Mouse (Mus musculus) liver, embryonic 16.5 days (tissue): ENCODE measurements around the gene Ifitm6. TPM values are rescaled to one million over a fixed set of nuclear protein-coding genes. Genes with fewer than 3 reads are reported as not detected.
"Not testable (repeated sequence)": the region's sequence is repeated elsewhere in the genome, so short reads cannot be mapped to it uniquely, and the experiment has no call there.

Experiments
- ATAC-seq: fragments of 200-750 bp; cut with Nextera tagmentation; 2 replicates; pipeline ENCODE4 v1.8.0; 2017; ENCODE audit warnings: low read depth, mild to moderate bottlenecking, moderate number of reproducible peaks, moderate library complexity
- H3K27ac ChIP-seq: fragments of 300-500 bp; sonication (generic); 2 replicates; pipeline ENCODE4 v1.5.1; 2014; ENCODE audit warnings: mild to moderate bottlenecking, low read length
- H3K27me3 ChIP-seq: fragments of 300-500 bp; sonication (generic); 2 replicates; pipeline ENCODE4 v1.6.1; 2014; ENCODE audit warnings: low read depth, low read length, mixed read lengths; ENCODE audit not compliant: control insufficient read depth, insufficient read depth
- H3K36me3 ChIP-seq: fragments of 300-500 bp; sonication (generic); 2 replicates; pipeline ENCODE4 v1.6.1; 2014; ENCODE audit warnings: mild to moderate bottlenecking; ENCODE audit not compliant: control insufficient read depth, insufficient read depth
- H3K4me1 ChIP-seq: fragments of 300-500 bp; sonication (generic); 2 replicates; pipeline ENCODE4 v1.6.1; 2014; ENCODE audit warnings: low read depth, low read length, mixed read lengths; ENCODE audit not compliant: control insufficient read depth
- H3K4me2 ChIP-seq: fragments of 300-500 bp; sonication (generic); 2 replicates; pipeline ENCODE4 v1.6.1; 2014; ENCODE audit warnings: low read depth, low read length, mixed read lengths
- H3K4me3 ChIP-seq: fragments of 300-500 bp; sonication (generic); 2 replicates; pipeline ENCODE4 v1.5.1; 2014; ENCODE audit warnings: low read depth, mild to moderate bottlenecking, low read length
- H3K9ac ChIP-seq: fragments of 300-500 bp; sonication (generic); 2 replicates; pipeline ENCODE4 v1.6.1; 2014; ENCODE audit warnings: low read depth, low read length
- H3K9me3 ChIP-seq: fragments of 300-500 bp; sonication (generic); replicated peaks from 2 replicates; pipeline ENCODE4 v1.6.1; 2016; ENCODE audit warnings: low read length; ENCODE audit not compliant: control insufficient read depth
- WGBS: fragments of 180-500 bp; shearing (Covaris S2); extraction: QIAGEN DNeasy Blood & Tissue Kit; methylation state at CpG from one replicate; pipeline ENCODE4 v1.1.7; 2014; ENCODE audit not compliant: insufficient replicate concordance; 5-methylcytosine and 5-hydroxymethylcytosine counted together
- polyA plus RNA-seq: library from polyadenylated mRNA; unstranded; fragments of >200 nt; fragmentation: Nextera tagmentation; extraction: Ambion mirVana; gene quantifications from 2 replicates; pipeline ENCODE4 v1.2.1, GENCODE M21; 2015

Ifitm6 gene
- polyA plus RNA-seq, 1 experiment from 2014 or later = 28.4 TPM

DNA sequence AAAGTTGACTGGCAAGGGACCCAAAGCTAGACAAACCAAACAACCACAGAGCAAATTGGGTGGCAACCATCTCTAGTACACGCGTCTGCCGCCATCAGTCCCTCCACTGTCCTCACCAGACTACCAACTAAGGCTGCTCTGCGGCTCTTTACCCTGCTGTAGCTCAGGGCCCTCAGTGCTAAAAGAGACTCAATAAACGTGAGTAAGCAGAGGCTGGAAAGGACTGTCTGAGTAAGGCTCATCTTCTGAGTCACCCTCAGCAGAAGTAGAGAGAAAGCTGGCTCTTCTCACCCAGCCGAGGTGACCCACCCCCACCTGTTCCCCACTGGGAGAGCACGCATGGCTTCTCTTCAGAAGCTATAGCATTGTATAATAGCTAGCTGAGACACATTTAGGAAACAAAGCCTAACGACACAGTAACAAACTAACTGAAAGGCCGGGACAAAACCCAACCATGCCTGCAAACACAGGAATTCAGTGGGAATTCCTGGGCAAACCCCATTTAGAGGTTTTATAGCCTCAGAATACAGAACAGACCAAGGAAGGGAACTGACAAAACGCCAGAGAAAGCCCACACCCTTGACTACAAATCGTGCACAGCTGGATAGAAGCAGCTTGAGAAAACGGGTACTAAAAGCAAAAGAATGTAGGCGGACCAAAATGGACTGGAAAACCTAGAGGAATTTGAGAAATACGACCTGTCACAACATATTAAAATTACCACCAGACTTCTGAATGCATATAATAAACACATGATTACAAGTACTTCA lies 44.1 kb downstream of the Ifitm6 start:
- WGBS = 50% methylated on average over 14 of the region's 14 CpGs
- no peak overlapping the region for H3K4me3 ChIP-seq

DNA sequence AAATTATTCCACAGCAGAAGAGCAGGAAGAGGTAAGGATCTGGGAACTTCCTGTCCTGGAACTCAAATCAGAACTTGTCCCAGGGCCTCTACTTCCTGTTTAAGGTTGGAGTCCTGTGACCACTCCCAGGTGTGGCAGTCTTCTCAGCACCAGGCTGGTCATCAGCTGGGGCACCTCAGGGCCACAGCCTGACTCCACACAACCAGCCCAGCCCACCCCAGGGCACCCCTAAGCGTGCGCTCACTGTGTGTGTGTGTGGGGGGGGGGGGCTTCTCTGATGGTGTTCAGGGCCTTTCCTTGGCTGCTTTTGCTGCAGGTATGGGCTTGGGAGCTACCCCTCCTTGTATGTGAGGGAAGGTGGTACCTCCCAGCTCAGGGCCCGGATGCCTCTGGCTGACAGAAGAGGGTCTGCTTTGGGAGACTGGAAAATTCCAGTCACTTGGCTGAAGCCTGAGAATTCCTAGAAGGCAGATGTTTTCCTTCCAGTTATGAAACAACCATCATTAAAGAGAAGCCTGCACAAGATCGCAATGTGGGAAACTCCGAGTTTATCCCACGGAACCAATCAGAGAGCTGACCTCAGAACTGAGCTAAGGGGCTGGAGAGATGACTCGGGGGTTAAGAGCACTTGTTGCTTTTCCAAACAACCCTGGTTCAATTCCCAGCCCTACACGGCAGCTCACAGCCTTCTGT lies 46.1 kb downstream of the Ifitm6 start:
- Histone ChIP-seq H3K36me3 (no peaks in the 10 kb centered on the region), H3K4me3 (no peak overlapping the region), H3K9ac (no peak overlapping the region), H3K27me3 (no peaks in the 10 kb centered on the region), H3K9me3 (no peaks in the 10 kb centered on the region), H3K4me1 (no peaks in the 10 kb centered on the region; the same call in 1 of the 2 replicates), H3K27ac (no peak overlapping the region), H3K4me2 (no peak overlapping the region)
- 74% methylated on average over 8 of the region's 8 CpGs for WGBS
- ATAC-seq = no peak

More for the DNA sequence above, 44.1 kb downstream of the Ifitm6 start:
- no peaks in the 10 kb centered on the region for H3K9me3 ChIP-seq
- no peaks in the 10 kb centered on the region for H3K27me3 ChIP-seq
- no peaks in the 10 kb centered on the region; the same call in 1 of the 2 replicates for H3K4me1 ChIP-seq
- H3K27ac ChIP-seq = no peak overlapping the region
- no peak overlapping the region for H3K4me2 ChIP-seq
- ATAC-seq = no peak
- H3K9ac ChIP-seq = no peak overlapping the region
- no peaks in the 10 kb centered on the region for H3K36me3 ChIP-seq

DNA sequence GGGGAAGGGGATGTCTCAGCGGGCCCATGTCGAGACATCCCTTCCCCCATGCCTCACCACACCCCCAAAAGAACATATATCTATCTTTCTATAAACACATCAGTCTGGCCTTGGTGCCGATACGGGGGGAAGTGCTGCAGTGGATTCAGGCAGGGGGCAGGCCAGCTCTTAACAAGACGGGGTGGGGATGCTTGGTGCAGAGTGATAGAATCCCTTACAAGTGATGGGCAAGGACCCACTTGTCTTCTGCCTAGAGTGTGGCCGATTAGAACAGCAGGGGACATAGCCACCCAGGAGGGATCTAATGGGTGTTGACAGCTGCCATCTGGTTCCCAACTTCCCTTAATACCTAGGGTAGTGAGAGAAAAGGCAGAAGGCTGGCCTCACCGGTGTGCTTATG lies 46.8 kb downstream of the Ifitm6 start:
- no peaks in the 10 kb centered on the region for H3K9me3 ChIP-seq
- H3K4me2 ChIP-seq = no peak overlapping the region
- ATAC-seq = no peak
- no peaks in the 10 kb centered on the region for H3K27me3 ChIP-seq
- no peak overlapping the region for H3K4me3 ChIP-seq
- WGBS = 27% methylated on average over 7 of the region's 7 CpGs
- no peak overlapping the region for H3K9ac ChIP-seq
- H3K27ac ChIP-seq = no peak overlapping the region
- H3K36me3 ChIP-seq = no peaks in the 10 kb centered on the region
- no peaks in the 10 kb centered on the region; the same call in 1 of the 2 replicates for H3K4me1 ChIP-seq

DNA sequence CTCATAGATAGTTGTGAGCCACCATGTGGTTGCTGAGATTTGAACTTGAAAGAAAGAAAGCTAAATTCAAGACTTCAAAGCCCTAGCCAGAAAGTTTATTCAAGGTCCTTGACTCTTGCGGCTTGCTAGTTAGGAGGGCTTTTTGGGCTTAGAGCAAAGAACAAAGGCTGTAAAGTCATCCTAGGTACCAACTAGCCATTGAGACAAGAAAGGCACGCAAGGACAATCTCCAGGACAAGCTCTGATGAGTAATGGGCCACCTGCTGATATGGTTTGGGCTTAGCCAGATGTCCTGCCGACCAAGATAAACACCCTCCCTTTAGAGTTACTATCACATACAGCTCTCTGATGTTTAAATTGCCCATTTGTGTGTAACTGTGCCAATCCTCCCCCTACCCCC lies 49.0 kb downstream of the Ifitm6 start:
- H3K9me3 ChIP-seq, H3K4me1 ChIP-seq, H3K27ac ChIP-seq, H3K9ac ChIP-seq, H3K4me3 ChIP-seq, H3K4me2 ChIP-seq, H3K36me3 ChIP-seq, ATAC-seq, H3K27me3 ChIP-seq: not testable (repeated sequence)
- WGBS = 34% methylated on average over 3 of the region's 3 CpGs

- H3K4me3 ChIP-seq = no peak overlapping the region
- 16% methylated on average over 14 of the region's 14 CpGs for WGBS
- H3K36me3 ChIP-seq = no peaks in the 10 kb centered on the region
- H3K27ac ChIP-seq = no peak overlapping the region
- H3K4me1 ChIP-seq = no peaks in the 10 kb centered on the region; the same call in 1 of the 2 replicates
- ATAC-seq = no peak
- no peaks in the 10 kb centered on the region for H3K27me3 ChIP-seq
- no peak overlapping the region; the same call in 1 of the 2 replicates for H3K4me2 ChIP-seq
- H3K9ac ChIP-seq = no peak overlapping the region
- H3K9me3 ChIP-seq = no peaks in the 10 kb centered on the region
Observed at GRCm38 (mm10) chr7:140967862-140968591, 49.7 kb downstream of the Ifitm6 start.

DNA sequence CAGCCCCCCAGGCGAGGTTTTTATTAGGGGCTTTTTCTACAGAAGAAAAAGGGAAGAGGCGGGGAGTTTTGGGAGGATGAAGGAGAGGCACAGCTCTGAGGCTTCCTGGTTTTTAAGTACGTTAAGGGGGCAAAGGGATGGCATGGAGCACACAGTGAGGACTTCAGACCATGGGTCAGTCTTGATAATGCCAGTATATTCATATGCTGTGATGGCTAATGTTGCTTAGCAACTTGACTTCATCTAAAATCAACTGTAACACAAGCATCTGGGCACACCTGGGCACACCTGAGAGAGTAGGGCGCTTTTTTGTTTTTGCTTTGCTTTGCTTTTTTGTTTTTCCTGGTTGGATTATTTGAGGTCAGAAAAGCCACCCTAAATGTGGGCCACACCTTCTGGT lies 50.8 kb downstream of the Ifitm6 start, which contains the start of gene Ifitm1:
Ifitm1 (plus strand) TSS at position 301 of the 400 bp plus-strand sequence.
- Histone ChIP-seq H3K9ac (no peak within 1 kb of the TSS), H3K9me3 (no peaks in the 10 kb centered on the region), H3K27ac (no peak within 1 kb of the TSS), H3K4me1 (no peaks in the 10 kb centered on the region; the same call in 1 of the 2 replicates), H3K27me3 (no peaks in the 10 kb centered on the region), H3K4me2 (no peak within 1 kb of the TSS), H3K36me3 (no peaks in the 10 kb centered on the region), H3K4me3 (no peak within 1 kb of the TSS)
- 54% methylated on average over 4 of the region's 4 CpGs for WGBS
- no peak for ATAC-seq

Other genes starting within 250 kb of the Ifitm6 start
- gene Syce1, start 230.1 kb downstream of the Ifitm6 start, polyA plus RNA-seq = 0.07 and 0.14 TPM in 2 replicates
- gene Zfp941, start 195.7 kb downstream of the Ifitm6 start, polyA plus RNA-seq = 0.06 and 0.16 TPM in 2 replicates
- 30.3 and 32.9 TPM in 2 replicates for gene Urah, start 182.9 kb downstream of the Ifitm6 start, polyA plus RNA-seq
- gene Scgb1c1, start 172.4 kb downstream of the Ifitm6 start, polyA plus RNA-seq = not detected in 2 replicates
- not detected in 2 replicates for gene Odf3, start 170.1 kb downstream of the Ifitm6 start, polyA plus RNA-seq
- gene Gm45785, start 161.6 kb downstream of the Ifitm6 start, polyA plus RNA-seq = not detected in 2 replicates
- 21.2 and 21.5 TPM in 2 replicates for gene Ric8a, start 161.0 kb downstream of the Ifitm6 start, polyA plus RNA-seq
- 19.3 and 20.9 TPM in 2 replicates for gene Bet1l, start 160.3 kb downstream of the Ifitm6 start, polyA plus RNA-seq
- gene Psmd13, start 136.0 kb downstream of the Ifitm6 start, polyA plus RNA-seq = 108 and 123 TPM in 2 replicates
- gene Sirt3, start 135.6 kb downstream of the Ifitm6 start, polyA plus RNA-seq = 21.9 and 23.6 TPM in 2 replicates
- gene Cox8b, start 117.5 kb downstream of the Ifitm6 start, polyA plus RNA-seq = 1.4 and 3.4 TPM in 2 replicates
- gene Nlrp6, start 97.0 kb downstream of the Ifitm6 start, polyA plus RNA-seq = 7.8 and 10.8 TPM in 2 replicates
- 6.0 and 7.9 TPM in 2 replicates for gene Pgghg, start 76.5 kb downstream of the Ifitm6 start, polyA plus RNA-seq
- 0.26 and 0.44 TPM in 2 replicates for gene Ifitm5, start 67.6 kb downstream of the Ifitm6 start, polyA plus RNA-seq
- gene Gm45717, start 62.0 kb downstream of the Ifitm6 start, polyA plus RNA-seq = not detected in 2 replicates
- gene Ifitm2, start 61.9 kb downstream of the Ifitm6 start, polyA plus RNA-seq = 391 and 458 TPM in 2 replicates
- gene Ifitm1, start 50.7 kb downstream of the Ifitm6 start, polyA plus RNA-seq = 15.2 and 15.4 TPM in 2 replicates
- 68.0 and 76.2 TPM in 2 replicates for gene Ifitm3, start 7.2 kb downstream of the Ifitm6 start, polyA plus RNA-seq
- gene Gm17387, start 11.2 kb upstream of the Ifitm6 start, polyA plus RNA-seq = not detected in 2 replicates
- 0.35 and 0.37 TPM in 2 replicates for gene B4galnt4, start 43.2 kb upstream of the Ifitm6 start, polyA plus RNA-seq
- 0.69 and 1.1 TPM in 2 replicates for gene Pkp3, start 60.3 kb upstream of the Ifitm6 start, polyA plus RNA-seq
- gene Sigirr, start 82.6 kb upstream of the Ifitm6 start, polyA plus RNA-seq = 27.2 and 28.1 TPM in 2 replicates
- 1.5 and 3.8 TPM in 2 replicates for gene Ano9, start 99.9 kb upstream of the Ifitm6 start, polyA plus RNA-seq
- 136 and 138 TPM in 2 replicates for gene Ptdss2, start 104.5 kb upstream of the Ifitm6 start, polyA plus RNA-seq
- 70.1 and 71.7 TPM in 2 replicates for gene Rnh1, start 154.9 kb upstream of the Ifitm6 start, polyA plus RNA-seq
- gene Hras, start 176.1 kb upstream of the Ifitm6 start, polyA plus RNA-seq = 35.3 and 40.1 TPM in 2 replicates
- gene Lrrc56, start 176.2 kb upstream of the Ifitm6 start, polyA plus RNA-seq = 8.3 and 9.5 TPM in 2 replicates
- 0.80 and 0.84 TPM in 2 replicates for gene Lmntd2, start 196.2 kb upstream of the Ifitm6 start, polyA plus RNA-seq
- gene Rassf7, start 197.9 kb upstream of the Ifitm6 start, polyA plus RNA-seq = 23.9 and 26.4 TPM in 2 replicates
- 23.8 and 28.5 TPM in 2 replicates for gene Phrf1, start 210.9 kb upstream of the Ifitm6 start, polyA plus RNA-seq
- 7.7 and 8.2 TPM in 2 replicates for gene Irf7, start 248.6 kb upstream of the Ifitm6 start, polyA plus RNA-seq